Mouse (Mus musculus) ES-E14 (cell line): ENCODE data around the gene Ptprm. TPM values are rescaled to one million over a fixed set of nuclear protein-coding genes. Genes with fewer than 3 reads are reported as not detected.

Experiments used
- DNase-seq: peaks from one replicate; pipeline ENCODE4 v3.0.0-alpha.2; 2013; ENCODE audit warnings: low read depth, low spot score
- H3K27ac ChIP-seq: 2 replicates; pipeline ENCODE4 v1.5.1; 2012; ENCODE audit warnings: low read depth, mild to moderate bottlenecking, low read length, moderate library complexity, mixed read lengths; ENCODE audit not compliant: poor library complexity, insufficient read depth, severe bottlenecking
- H3K36me3 ChIP-seq: 2 replicates; pipeline ENCODE4 v1.6.1; 2012; ENCODE audit warnings: mild to moderate bottlenecking, low read length, moderate library complexity, mixed read lengths; ENCODE audit not compliant: control insufficient read depth, poor library complexity, insufficient read depth, severe bottlenecking
- H3K4me1 ChIP-seq, 2 experiments: fragments of 150-350 bp in 1 of 2; sonication (generic) in 1 of 2; 2 replicates each; pipeline ENCODE4 v1.6.1; 2012; ENCODE audit warnings: low read length in 2 of 2, mild to moderate bottlenecking in 1 of 2, mixed read lengths in 1 of 2; ENCODE audit not compliant: control insufficient read depth in 2 of 2, insufficient read depth in 2 of 2, poor library complexity in 1 of 2
- H3K4me3 ChIP-seq, 2 experiments: fragments of 150-350 bp in 1 of 2; sonication (generic) in 1 of 2; 2 replicates each; pipeline ENCODE4 v1.5.1; 2012; ENCODE audit warnings: low read length in 2 of 2, low read depth in 1 of 2, mild to moderate bottlenecking in 1 of 2, mixed read lengths in 1 of 2; ENCODE audit not compliant: insufficient read depth in 1 of 2, poor library complexity in 1 of 2, severe bottlenecking in 1 of 2
- H3K9ac ChIP-seq: 2 replicates; pipeline ENCODE4 v1.6.1; 2012; ENCODE audit warnings: low read depth, mild to moderate bottlenecking, low read length, mixed read lengths; ENCODE audit not compliant: poor library complexity, insufficient read depth, severe bottlenecking
- H3K9me3 ChIP-seq: fragments of 150-350 bp; sonication (generic); 2 replicates; pipeline ENCODE4 v1.6.1; 2012; ENCODE audit warnings: low read depth, mild to moderate bottlenecking, low read length; ENCODE audit not compliant: control insufficient read depth, insufficient read depth
- CHD2 ChIP-seq: IDR thresholded peaks from 2 replicates; pipeline ENCODE4 v1.6.1; 2014; ENCODE audit warnings: mild to moderate bottlenecking, low read depth, low read length, inconsistent platforms
- HCFC1 ChIP-seq: IDR thresholded peaks from 2 replicates; pipeline ENCODE4 v1.6.1; 2012; ENCODE audit warnings: low read length, inconsistent platforms, borderline replicate concordance; ENCODE audit not compliant: insufficient read depth
- MAFK ChIP-seq: IDR thresholded peaks from 2 replicates; pipeline ENCODE4 v1.6.1; 2014; ENCODE audit warnings: mild to moderate bottlenecking, low read depth, low read length, inconsistent platforms; ENCODE audit not compliant: insufficient read depth
- ZC3H11A ChIP-seq: IDR thresholded peaks from 2 replicates; pipeline ENCODE4 v1.6.1; 2012; ENCODE audit warnings: low read depth, mild to moderate bottlenecking, inconsistent platforms, low read length, borderline replicate concordance
- ZNF384 ChIP-seq: IDR thresholded peaks from 2 replicates; pipeline ENCODE4 v1.6.1; 2012; ENCODE audit warnings: low read depth, low read length, inconsistent platforms
- in situ Hi-C, 2 experiments: fragments of 600-800 bp; cut with MboI; formaldehyde crosslinking; loops; one replicate each; pipeline ENCODE4 v1.15.1; 2025; ENCODE audit warnings: low sequenced_read_pairs in 2 of 2, inconsistent platforms in 1 of 2; ENCODE audit not compliant: unreplicated experiment in 2 of 2
- total RNA-seq: library from RNA; depleted of rRNA; stranded (reverse); fragments of 300-350 nt; gene quantifications from 2 replicates; pipeline ENCODE4 v1.2.3, GENCODE M21; 2012

Ptprm gene
- total RNA-seq, 1 experiment: 2.9 TPM

DNA sequence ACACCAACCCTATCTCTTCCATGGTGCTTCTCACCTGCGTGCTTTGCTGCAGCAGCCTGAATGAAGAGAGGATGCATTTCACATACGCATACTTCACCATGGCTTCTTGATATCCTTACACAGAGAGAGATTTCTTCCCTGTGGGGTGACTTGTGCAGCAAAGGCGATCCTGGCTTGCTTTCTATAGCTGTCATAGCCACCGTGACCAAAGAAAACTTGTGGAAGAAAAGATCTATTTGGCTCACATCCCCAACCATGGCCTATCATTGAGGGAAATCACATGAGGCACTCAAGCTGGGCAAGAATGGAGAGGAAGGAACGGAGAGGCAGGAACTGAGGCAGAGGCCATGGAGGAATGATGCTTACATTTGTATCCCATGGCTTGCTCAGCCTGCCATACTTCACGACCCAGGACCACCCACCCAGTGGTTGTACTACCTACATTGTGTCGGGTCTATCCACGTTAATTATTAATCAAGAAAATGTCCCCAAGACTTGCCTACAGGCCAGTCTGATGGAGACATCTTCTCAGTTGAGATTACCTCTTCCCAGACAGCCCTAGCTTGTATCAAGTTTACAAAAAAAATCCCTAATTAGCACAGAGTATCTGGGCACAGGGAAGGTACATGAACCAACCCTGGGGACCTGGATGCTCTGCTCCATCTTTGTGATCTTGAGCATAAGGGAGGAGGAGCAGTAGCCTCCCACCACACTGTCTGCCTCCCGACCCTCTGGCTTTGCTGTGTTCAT, 641.6 kb downstream of the Ptprm start:
- TF ChIP-seq CHD2: no peak
- TF ChIP-seq MAFK: no peak
- TF ChIP-seq ZC3H11A: no peak
- TF ChIP-seq ZNF384: no peak
- TF ChIP-seq HCFC1: no peak
- in situ Hi-C loops: no loop called here
- no peak overlapping the region for H3K27ac ChIP-seq
- no peaks in the 10 kb centered on the region for H3K4me1 ChIP-seq
- H3K4me3 ChIP-seq: no peak overlapping the region
- H3K9ac ChIP-seq: no peak overlapping the region
- no peaks in the 10 kb centered on the region for H3K9me3 ChIP-seq
- no peaks in the 10 kb centered on the region for H3K36me3 ChIP-seq
- DNase-seq: no peak

DNA sequence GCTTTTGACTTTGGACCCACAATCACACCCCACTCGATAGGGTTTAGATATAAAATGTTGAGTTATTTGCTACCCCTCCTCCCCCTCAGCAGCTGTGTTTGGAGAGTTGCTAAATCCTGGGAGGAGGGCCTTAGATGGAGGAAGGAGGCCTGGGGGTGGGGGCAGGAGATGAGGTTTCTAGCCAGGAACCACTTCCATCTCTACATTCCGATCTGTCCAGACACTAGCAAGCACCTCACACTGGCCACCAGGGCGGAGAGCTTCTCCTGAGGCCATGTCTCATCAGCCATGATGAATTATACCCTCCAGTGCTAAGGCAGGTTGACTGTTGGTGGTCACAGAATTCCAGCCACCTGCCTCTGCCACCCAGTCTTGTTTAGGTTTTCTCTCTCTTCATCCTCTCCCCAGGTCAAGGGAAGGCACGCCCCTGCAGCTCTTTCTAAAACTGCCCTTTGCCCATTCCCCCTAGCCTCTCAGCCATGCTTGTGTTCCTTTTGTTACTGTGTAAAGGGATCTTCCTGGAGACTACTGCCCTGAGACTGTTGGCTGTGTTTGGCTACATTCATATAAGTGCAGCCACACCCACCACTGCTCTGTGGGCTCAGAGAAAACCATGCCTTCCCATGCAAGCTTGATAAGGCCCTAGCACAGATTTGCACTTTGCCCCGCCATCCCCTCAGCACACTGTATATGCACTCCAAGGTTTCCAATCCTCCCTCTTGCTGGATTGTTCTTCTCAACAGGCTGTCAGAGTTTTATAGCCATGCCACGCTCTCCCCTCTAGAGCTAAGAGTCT, 642.8 kb downstream of the Ptprm start:
- in situ Hi-C loops: no loop called here
- H3K9ac ChIP-seq: no peak overlapping the region

DNA sequence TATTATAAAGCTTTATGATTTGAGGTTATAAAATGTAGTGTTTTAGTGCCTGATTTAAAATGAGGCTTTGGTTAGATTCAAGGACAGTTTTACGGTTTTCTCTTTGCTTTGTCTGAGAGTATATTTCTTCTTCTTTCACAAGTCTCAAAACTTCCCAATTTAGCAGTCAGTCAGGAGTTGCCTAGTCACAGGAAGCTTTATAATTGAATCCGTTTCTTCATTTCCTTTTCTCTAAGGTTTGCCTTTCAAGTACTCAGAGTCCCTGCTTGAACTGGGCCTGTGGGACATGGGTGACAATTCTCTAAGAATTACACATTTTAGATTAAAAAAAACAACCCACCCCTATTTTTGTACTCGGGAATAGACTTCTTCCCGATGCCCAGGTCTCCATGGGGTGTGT, 643.7 kb downstream of the Ptprm start:
- Histone ChIP-seq H3K27ac (no peak overlapping the region), H3K36me3 (no peaks in the 10 kb centered on the region), H3K9ac (no peak overlapping the region), H3K4me3 (no peak overlapping the region), H3K4me1 (no peaks in the 10 kb centered on the region), H3K9me3 (no peaks in the 10 kb centered on the region)
- DNase-seq: no peak
- TF ChIP-seq CHD2 (no peak), ZNF384 (no peak), ZC3H11A (no peak), MAFK (no peak), HCFC1 (no peak)
- in situ Hi-C loops: no loop called here

More for the DNA sequence above, 642.8 kb downstream of the Ptprm start:
- TF ChIP-seq ZC3H11A (no peak), CHD2 (no peak), MAFK (no peak), ZNF384 (no peak), HCFC1 (no peak)
- Histone ChIP-seq H3K27ac (no peak overlapping the region), H3K4me3 (no peak overlapping the region), H3K4me1 (no peaks in the 10 kb centered on the region), H3K9me3 (no peaks in the 10 kb centered on the region), H3K36me3 (no peaks in the 10 kb centered on the region)
- no peak for DNase-seq

DNA sequence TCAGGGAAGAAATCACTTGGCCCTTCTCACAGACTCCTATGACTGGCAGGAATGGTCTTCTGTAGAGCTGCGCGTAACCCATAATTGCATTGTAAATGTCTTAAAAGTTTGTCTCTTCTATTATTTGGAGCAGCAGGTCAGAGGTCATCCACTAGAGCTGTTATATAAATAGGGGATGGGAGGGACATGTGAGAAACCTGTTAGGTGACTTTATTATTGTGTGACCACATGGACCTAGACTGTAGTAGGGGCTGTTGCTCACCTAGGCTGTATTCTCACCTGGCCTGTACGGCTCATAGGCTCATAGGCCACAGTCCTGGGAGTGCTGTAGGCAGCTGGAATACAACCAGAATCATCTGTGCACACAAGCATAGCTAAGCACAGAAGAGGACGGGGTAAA, 645.5 kb downstream of the Ptprm start:
- Histone ChIP-seq H3K9me3 (no peaks in the 10 kb centered on the region), H3K36me3 (no peaks in the 10 kb centered on the region), H3K9ac (no peak overlapping the region), H3K4me1 (no peaks in the 10 kb centered on the region), H3K4me3 (no peak overlapping the region), H3K27ac (no peak overlapping the region)
- in situ Hi-C loops: no loop called here
- TF ChIP-seq CHD2 (no peak), HCFC1 (no peak), ZC3H11A (no peak), MAFK (no peak)
- DNase-seq: no peak
